Mouse (Mus musculus) stomach, embryonic 14.5 days (tissue): ENCODE data around the gene 4930470P17Rik. TPM values are rescaled to one million over a fixed set of nuclear protein-coding genes. Genes with fewer than 3 reads are reported as not detected.

Experiments
- ATAC-seq: fragments of 200-750 bp; cut with Nextera tagmentation; 2 replicates; pipeline ENCODE4 v1.8.0; 2017; ENCODE audit warnings: low read depth, moderate TSS enrichment; ENCODE audit not compliant: insufficient number of reproducible peaks, insufficient read depth, low FRiP score
- H3K27ac ChIP-seq: fragments of 300-500 bp; sonication (generic); 2 replicates; pipeline ENCODE4 v1.5.1; 2014; ENCODE audit warnings: mild to moderate bottlenecking, low read length, moderate library complexity, mixed read lengths
- H3K27me3 ChIP-seq: fragments of 300-500 bp; sonication (generic); 2 replicates; pipeline ENCODE4 v1.6.1; 2014; ENCODE audit warnings: low read length, control low read depth, mixed read lengths; ENCODE audit not compliant: control insufficient read depth, insufficient read depth
- H3K36me3 ChIP-seq: fragments of 300-500 bp; sonication (generic); 2 replicates; pipeline ENCODE4 v1.6.1; 2014; ENCODE audit warnings: mild to moderate bottlenecking, control low read depth, low read length, moderate library complexity, mixed read lengths; ENCODE audit not compliant: control insufficient read depth, insufficient read depth
- H3K4me1 ChIP-seq: fragments of 300-500 bp; sonication (generic); 2 replicates; pipeline ENCODE4 v1.6.1; 2014; ENCODE audit warnings: low read length, control low read depth, mixed read lengths; ENCODE audit not compliant: control insufficient read depth, insufficient read depth
- H3K4me2 ChIP-seq: fragments of 300-500 bp; sonication (generic); replicated peaks from 2 replicates; pipeline ENCODE4 v1.6.1; 2014; ENCODE audit warnings: low read depth, low read length, control low read depth
- H3K4me3 ChIP-seq: fragments of 300-500 bp; sonication (generic); 2 replicates; pipeline ENCODE4 v1.5.1; 2014; ENCODE audit warnings: low read depth, low read length, control low read depth
- H3K9ac ChIP-seq: fragments of 300-500 bp; sonication (generic); replicated peaks from 2 replicates; pipeline ENCODE4 v1.6.1; 2014; ENCODE audit warnings: low read depth, mild to moderate bottlenecking, control low read depth, low read length, moderate library complexity, mixed read lengths
- H3K9me3 ChIP-seq: fragments of 300-500 bp; sonication (generic); 2 replicates; pipeline ENCODE4 v1.6.1; 2016; ENCODE audit warnings: low read depth, low read length, control low read depth; ENCODE audit not compliant: control insufficient read depth
- WGBS: fragments of 180-500 bp; shearing (Covaris S2); extraction: QIAGEN DNeasy Blood & Tissue Kit; methylation state at CpG from one replicate; pipeline ENCODE4 v1.1.7; 2014; 5-methylcytosine and 5-hydroxymethylcytosine counted together
- polyA plus RNA-seq: library from polyadenylated mRNA; unstranded; fragments of >200 nt; fragmentation: Nextera tagmentation; extraction: Ambion mirVana; gene quantifications from 2 replicates; pipeline ENCODE4 v1.2.1, GENCODE M21; 2014

Gene 4930470P17Rik
- not detected in 2 replicates for polyA plus RNA-seq

- no peaks in the 10 kb centered on the region for H3K9me3 ChIP-seq
- no peak within 1 kb of the TSS for H3K9ac ChIP-seq
- H3K4me1 ChIP-seq = no peaks in the 10 kb centered on the region
- H3K4me2 ChIP-seq = no peak within 1 kb of the TSS
- no peaks in the 10 kb centered on the region for H3K27me3 ChIP-seq
- no peaks in the 10 kb centered on the region for H3K36me3 ChIP-seq
- H3K4me3 ChIP-seq = no peak within 1 kb of the TSS
- WGBS = 65% methylated on average over 9 of the region's 9 CpGs
- no peak within 1 kb of the TSS for H3K27ac ChIP-seq
- ATAC-seq = no peak
These were observed at the start of gene 4930470P17Rik for GRCm38 (mm10) chr2:170601917-170602316. Gene 4930470P17Rik (minus strand): TSS chr2:170602017.

- Histone ChIP-seq H3K4me3 (no peak overlapping the region), H3K9ac (no peak overlapping the region), H3K27ac (no peak overlapping the region), H3K27me3 (no peaks in the 10 kb centered on the region), H3K36me3 (no peaks in the 10 kb centered on the region), H3K4me1 (no peaks in the 10 kb centered on the region), H3K9me3 (no peaks in the 10 kb centered on the region), H3K4me2 (no peak overlapping the region)
- ATAC-seq = no peak
- WGBS = 88% methylated on average over 1 of the region's 1 CpGs
These were observed 49.7 kb upstream of the 4930470P17Rik start for GRCm38 (mm10) chr2:170651483-170651882.

- WGBS = 63% methylated on average over 11 of the region's 11 CpGs
- no peak overlapping the region for H3K9ac ChIP-seq
- H3K36me3 ChIP-seq = no peaks in the 10 kb centered on the region
- no peak for ATAC-seq
- H3K4me2 ChIP-seq = no peak overlapping the region
- no peak overlapping the region for H3K27ac ChIP-seq
- H3K9me3 ChIP-seq = no peaks in the 10 kb centered on the region
- H3K27me3 ChIP-seq = no peaks in the 10 kb centered on the region
- no peaks in the 10 kb centered on the region for H3K4me1 ChIP-seq
- no peak overlapping the region for H3K4me3 ChIP-seq
These were observed 46.7 kb upstream of the 4930470P17Rik start for GRCm38 (mm10) chr2:170648542-170648941.

GRCm38 (mm10) chr2:170646201-170646600 lies 44.4 kb upstream of the 4930470P17Rik start:
- no peak overlapping the region for H3K9ac ChIP-seq
- WGBS = 84% methylated on average over 6 of the region's 6 CpGs
- no peak overlapping the region for H3K4me2 ChIP-seq
- H3K9me3 ChIP-seq = no peaks in the 10 kb centered on the region
- no peak overlapping the region for H3K4me3 ChIP-seq
- no peak for ATAC-seq
- H3K27ac ChIP-seq = no peak overlapping the region
- no peaks in the 10 kb centered on the region for H3K27me3 ChIP-seq
- H3K4me1 ChIP-seq = no peaks in the 10 kb centered on the region
- no peaks in the 10 kb centered on the region for H3K36me3 ChIP-seq

- Histone ChIP-seq H3K4me2 (no peak overlapping the region), H3K9ac (no peak overlapping the region), H3K27me3 (no peaks in the 10 kb centered on the region), H3K9me3 (no peaks in the 10 kb centered on the region), H3K36me3 (no peaks in the 10 kb centered on the region), H3K4me1 (no peaks in the 10 kb centered on the region), H3K27ac (no peak overlapping the region), H3K4me3 (no peak overlapping the region)
- ATAC-seq = no peak
- 56% methylated on average over 4 of the region's 4 CpGs for WGBS
These were observed 40.6 kb upstream of the 4930470P17Rik start for GRCm38 (mm10) chr2:170642338-170642806.

- ATAC-seq = no peak
- WGBS = 76% methylated on average over 11 of the region's 11 CpGs
- Histone ChIP-seq H3K9me3 (no peaks in the 10 kb centered on the region), H3K36me3 (no peaks in the 10 kb centered on the region), H3K9ac (no peak overlapping the region), H3K4me1 (no peaks in the 10 kb centered on the region), H3K27me3 (no peaks in the 10 kb centered on the region), H3K4me3 (no peak overlapping the region), H3K27ac (no peak overlapping the region), H3K4me2 (no peak overlapping the region)
These were observed 38.5 kb upstream of the 4930470P17Rik start for GRCm38 (mm10) chr2:170640281-170640680.

GRCm38 (mm10) chr2:170638746-170639145 lies 36.9 kb upstream of the 4930470P17Rik start:
- ATAC-seq = no peak
- WGBS = 66% methylated on average over 8 of the region's 8 CpGs
- no peaks in the 10 kb centered on the region for H3K9me3 ChIP-seq
- no peak overlapping the region for H3K27ac ChIP-seq
- no peak overlapping the region for H3K4me2 ChIP-seq
- no peak overlapping the region for H3K4me3 ChIP-seq
- H3K27me3 ChIP-seq = no peaks in the 10 kb centered on the region
- no peak overlapping the region for H3K9ac ChIP-seq
- no peaks in the 10 kb centered on the region for H3K36me3 ChIP-seq
- no peaks in the 10 kb centered on the region for H3K4me1 ChIP-seq

GRCm38 (mm10) chr2:170632998-170633622 lies 31.3 kb upstream of the 4930470P17Rik start:
- Histone ChIP-seq H3K9ac (no peak overlapping the region), H3K9me3 (no peaks in the 10 kb centered on the region), H3K4me1 (no peaks in the 10 kb centered on the region), H3K4me2 (no peak overlapping the region), H3K27me3 (no peaks in the 10 kb centered on the region), H3K27ac (no peak overlapping the region), H3K4me3 (no peak overlapping the region), H3K36me3 (no peaks in the 10 kb centered on the region)
- peak; percentile 58; the same call in 1 of the 2 replicates for ATAC-seq
- 97% methylated on average over 2 of the region's 2 CpGs for WGBS

GRCm38 (mm10) chr2:170632386-170632785 lies 30.6 kb upstream of the 4930470P17Rik start:
- H3K9me3 ChIP-seq = no peaks in the 10 kb centered on the region
- H3K4me3 ChIP-seq = no peak overlapping the region
- H3K4me1 ChIP-seq = no peaks in the 10 kb centered on the region
- ATAC-seq = no peak
- no peaks in the 10 kb centered on the region for H3K27me3 ChIP-seq
- no peak overlapping the region for H3K27ac ChIP-seq
- no peaks in the 10 kb centered on the region for H3K36me3 ChIP-seq
- H3K4me2 ChIP-seq = no peak overlapping the region
- H3K9ac ChIP-seq = no peak overlapping the region
